7 mouse cellular contexts compared by ENCODE assay signal in the genomic region with DNA sequence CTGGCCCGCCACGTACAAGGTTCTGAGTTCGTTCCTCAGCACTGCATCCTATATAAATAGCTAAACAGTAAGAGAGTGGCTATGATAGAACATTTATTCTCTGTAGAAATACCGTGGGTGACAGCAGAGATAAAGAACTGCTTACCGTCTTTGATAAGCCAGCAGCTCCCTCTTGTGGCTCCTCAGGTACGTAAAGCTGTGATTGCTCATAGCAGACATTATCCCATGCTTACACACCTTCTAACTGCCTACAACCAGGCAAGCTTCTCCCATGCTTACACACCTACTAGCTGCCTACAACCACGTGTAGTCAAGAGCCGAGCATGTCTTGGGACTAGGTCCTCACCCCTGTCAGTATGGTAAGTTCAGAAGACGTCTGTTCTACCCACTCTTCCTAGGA. TPM values are rescaled to one million over a fixed set of nuclear protein-coding genes. Genes with fewer than 3 reads are reported as not detected.
DNase-seq lines count a peak whose midpoint lies in the region; ATAC-seq and TF ChIP-seq lines count a peak whose summit lies in the region.

No protein-coding gene starts in this region.

- no peak overlapping the region for H3K4me3 ChIP-seq in liver, embryonic 14.5 days (ENCODE audit: insufficient read depth in 1 of 2, low read depth in 2 of 2, low read length in 2 of 2)

- 16% methylated on average over 9 of the region's 9 CpGs for WGBS in liver, embryonic 14.5 days (ENCODE audit: insufficient replicate concordance)

- peak; percentile 21 to 26 for DNase-seq in CD8-positive naive resting alpha-beta T cell, adult 2 months (ENCODE audit: low read depth in 2 of 2, low spot score in 2 of 2)
- DNase-seq in R1 (ENCODE audit: low read depth, low spot score), result peak; percentile 67
- peak; percentile 85 to 87 for DNase-seq in cerebellum, postnatal 14 days
- DNase-seq in gastrocnemius, postnatal 14 days, result peak; percentile 36
- peak; percentile 80 for DNase-seq in kidney, postnatal 14 days
- DNase-seq in liver, embryonic 14.5 days (ENCODE audit: low read depth in 3 of 3, low spot score in 3 of 3), result peak; percentile 36 to 51 (median 45)
- DNase-seq in retina, postnatal 7 days (ENCODE audit: low read depth, low spot score), result peak; percentile 58

- TF ChIP-seq CTCF in liver, embryonic 14.5 days (IDR thresholded peaks at IDR 0.05; ENCODE audit: low read depth), result peak; percentile 83

- intact Hi-C loops in gastrocnemius, postnatal 14 days (cut with DNase I; ENCODE audit: low total_unique reads), result loop anchor here (2.0 kb wide), 1 partner anchor 61 kb away; no protein-coding TSS in a partner anchor

- no peak for ATAC-seq in liver, embryonic 14.5 days (ENCODE audit: insufficient read depth)

- no peaks in the 10 kb centered on the region for H3K4me1 ChIP-seq in liver, embryonic 14.5 days (replicated peaks; ENCODE audit: control insufficient read depth in 2 of 2, insufficient read depth in 2 of 2, low read length in 1 of 2)

- H3K27ac ChIP-seq in liver, embryonic 14.5 days, result no peak overlapping the region

- no peak overlapping the region for H3K9ac ChIP-seq in liver, embryonic 14.5 days (replicated peaks)

- H3K36me3 ChIP-seq in liver, embryonic 14.5 days (replicated peaks; ENCODE audit: control insufficient read depth, insufficient read depth, low read depth), result no peaks in the 10 kb centered on the region

- no peaks in the 10 kb centered on the region for H3K27me3 ChIP-seq in liver, embryonic 14.5 days (ENCODE audit: control insufficient read depth, insufficient read depth, low read length)

- no peak overlapping the region for H3K4me2 ChIP-seq in liver, embryonic 14.5 days (ENCODE audit: low read depth)

- H3K9me3 ChIP-seq in liver, embryonic 14.5 days (ENCODE audit: control insufficient read depth, low read length), result no peaks in the 10 kb centered on the region

- no peak for TF ChIP-seq EP300 in liver, embryonic 14.5 days (IDR thresholded peaks at IDR 0.05; ENCODE audit: low read depth)

RNA-seq across cellular contexts. Expression of gene Tgm7, which starts 7.5 kb away (rescaled TPM):
- total RNA-seq in gastrocnemius, postnatal 14 days (2021), result not detected
- 0.02 TPM in 1 of 2 replicates, not detected in the other for polyA plus RNA-seq in liver, embryonic 14.5 days (2012; rRNA removed)
- polyA plus RNA-seq in liver, embryonic 14.5 days (2014; fragmentation: Nextera tagmentation; extraction: Ambion mirVana), result not detected in 2 replicates

RNA-seq across cellular contexts. Expression of gene Tgm5, which starts 16.4 kb away (rescaled TPM):
- not detected for total RNA-seq in gastrocnemius, postnatal 14 days (2021)
- not detected in 2 replicates for polyA plus RNA-seq in liver, embryonic 14.5 days (2012; rRNA removed)
- not detected in 2 replicates for polyA plus RNA-seq in liver, embryonic 14.5 days (2014; fragmentation: Nextera tagmentation; extraction: Ambion mirVana)

RNA-seq across cellular contexts. Expression of gene Adal, which starts 38.2 kb away (rescaled TPM):
- 10 to 100 TPM; 12.7 to 13.5 TPM for total RNA-seq in gastrocnemius, postnatal 14 days (2021)
- polyA plus RNA-seq in liver, embryonic 14.5 days (2012; rRNA removed), result 3.7 and 5.6 TPM in 2 replicates
- 7.5 and 9.0 TPM in 2 replicates for polyA plus RNA-seq in liver, embryonic 14.5 days (2014; fragmentation: Nextera tagmentation; extraction: Ambion mirVana)

RNA-seq across cellular contexts. Expression of gene Lcmt2, which starts 38.4 kb away (rescaled TPM):
- total RNA-seq in gastrocnemius, postnatal 14 days (2021), result 1 to 10 TPM; 4.6 to 4.7 TPM
- polyA plus RNA-seq in liver, embryonic 14.5 days (2012; rRNA removed), result 3.6 and 4.1 TPM in 2 replicates
- 8.4 and 8.9 TPM in 2 replicates for polyA plus RNA-seq in liver, embryonic 14.5 days (2014; fragmentation: Nextera tagmentation; extraction: Ambion mirVana)

Comparison
In these comparisons a context has a peak if more than half of its experiments do, and no peak if none do; other contexts are left out.
1. DNase-seq: peak in every context shown above with its lines; median percentile 86 in cerebellum, postnatal 14 days; 80 in kidney, postnatal 14 days; 67 in R1; 58 in retina, postnatal 7 days; 45 in liver, embryonic 14.5 days; 36 in gastrocnemius, postnatal 14 days; 24 in CD8-positive naive resting alpha-beta T cell, adult 2 months.